Comparison of ENCODE assay signal across 19 mouse cellular contexts in the genomic region with DNA sequence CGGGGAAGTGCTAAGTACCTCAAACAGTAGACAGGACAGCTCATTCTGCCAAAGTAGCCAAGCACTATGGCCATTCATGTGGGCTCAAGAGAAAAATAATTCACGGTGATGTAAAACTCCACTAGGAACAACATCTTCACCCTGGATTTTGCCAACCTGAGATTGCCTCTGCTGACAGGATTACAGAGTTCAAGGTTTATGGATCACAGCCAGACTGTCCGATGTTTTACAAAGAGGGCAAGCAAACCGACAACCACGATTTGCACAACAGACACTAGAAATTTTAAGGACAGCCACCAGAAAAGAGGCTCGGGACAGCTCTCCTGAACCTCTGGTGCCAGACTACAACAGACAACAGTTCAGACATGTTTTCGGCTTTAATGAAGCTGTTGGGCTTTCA.
DNase-seq lines count a peak whose midpoint lies in the region; TF ChIP-seq lines count a peak whose summit lies in the region.
"Had no signal": no experiment of that assay in that cellular context is flagged by ENCODE, and none has a peak within 500 bp of the region (broad histone marks: within the 10 kb centered on the region; RNA-seq: fewer than 3 reads in every experiment).

No protein-coding gene starts in this region.

- no peak for TF ChIP-seq CTCF in kidney, adult 2 months (conservative IDR thresholded peaks at IDR 0.05; ENCODE audit: insufficient read depth, insufficient read length, low read depth, low read length)
- no peak for TF ChIP-seq CTCF in liver, adult 2 months (IDR thresholded peaks at IDR 0.05; ENCODE audit: low read depth, low read length)

- no peaks in the 10 kb centered on the region for H3K79me2 ChIP-seq in liver, adult 2 months (ENCODE audit: control insufficient read depth, insufficient read depth, low read length)

- no peak overlapping the region for H3K4me3 ChIP-seq in kidney, adult 2 months (ENCODE audit: insufficient read depth, low read depth, low read length)
- H3K4me3 ChIP-seq in liver, adult 2 months (ENCODE audit: insufficient read depth, low read depth, low read length) = no peak overlapping the region
- H3K4me3 ChIP-seq: embryonic facial prominence, embryonic 13.5 days; embryonic facial prominence, embryonic 15.5 days; erythroblast, embryonic 14.5 days; forebrain, embryonic 10.5 days; forebrain, embryonic 12.5 days had no signal

- peaks cover 11% of the 10 kb centered on the region; the same call in 1 of the 2 replicates for H3K4me1 ChIP-seq in kidney, adult 2 months (ENCODE audit: control insufficient read depth, insufficient read depth, low read length)
- H3K4me1 ChIP-seq in liver, adult 2 months (ENCODE audit: control insufficient read depth, insufficient read depth, low read length) = peaks cover 22% of the 10 kb centered on the region
- H3K4me1 ChIP-seq: forebrain, embryonic 10.5 days; forebrain, embryonic 12.5 days had no signal

- WGBS in kidney, adult 2 months = 77% methylated on average over 7 of the region's 7 CpGs
- WGBS in liver, adult 2 months = 32% methylated on average over 7 of the region's 7 CpGs

- H3K36me3 ChIP-seq in kidney, adult 2 months (ENCODE audit: control insufficient read depth, insufficient read depth, low read length) = no peaks in the 10 kb centered on the region
- H3K36me3 ChIP-seq in liver, adult 2 months (ENCODE audit: control insufficient read depth, insufficient read depth, low read length) = no peaks in the 10 kb centered on the region
- H3K36me3 ChIP-seq: embryonic facial prominence, embryonic 13.5 days; embryonic facial prominence, embryonic 15.5 days; forebrain, embryonic 10.5 days; forebrain, embryonic 12.5 days had no signal

- TF ChIP-seq POLR2A in kidney, adult 2 months (IDR thresholded peaks at IDR 0.05; ENCODE audit: low read depth, low read length) = no peak
- TF ChIP-seq POLR2A in liver, adult 2 months (IDR thresholded peaks at IDR 0.05; ENCODE audit: extremely low read depth, insufficient read depth, low read length) = no peak

- H3K27me3 ChIP-seq in kidney, adult 2 months (replicated peaks; ENCODE audit: control insufficient read depth, insufficient read depth, low read length) = no peaks in the 10 kb centered on the region
- no peaks in the 10 kb centered on the region for H3K27me3 ChIP-seq in liver, adult 2 months (ENCODE audit: control insufficient read depth, insufficient read depth, low read length)
- H3K27me3 ChIP-seq: embryonic facial prominence, embryonic 13.5 days; embryonic facial prominence, embryonic 15.5 days; forebrain, embryonic 12.5 days had no signal

- H3K27ac ChIP-seq in kidney, adult 2 months (ENCODE audit: insufficient read depth, low read depth, low read length) = no peak overlapping the region
- no peak overlapping the region for H3K27ac ChIP-seq in liver, adult 2 months (replicated peaks; ENCODE audit: insufficient read depth, low read depth, low read length)
- H3K27ac ChIP-seq: embryonic facial prominence, embryonic 13.5 days; embryonic facial prominence, embryonic 15.5 days; forebrain, embryonic 10.5 days; forebrain, embryonic 12.5 days had no signal

- no peak overlapping the region for H3K9ac ChIP-seq in liver, adult 2 months (ENCODE audit: low read depth, low read length)
- H3K9ac ChIP-seq: embryonic facial prominence, embryonic 13.5 days; embryonic facial prominence, embryonic 15.5 days; forebrain, embryonic 12.5 days had no signal

- peak; percentile 54 for DNase-seq in kidney, adult 2 months
- DNase-seq in kidney, postnatal 14 days = no peak
- DNase-seq in liver, adult 2 months (ENCODE audit: extremely low read depth, low read depth, low spot score) = peak; percentile 80
- no peak for DNase-seq in liver
- DNase-seq: adrenal gland, adult 2 months; adrenal gland, postnatal 10 days; adrenal gland, postnatal 25 days; cerebellum, adult 11 months; cerebellum, adult 18-20 months; cerebellum, adult 8-10 months; cerebellum, adult 9-11 months; cerebellum, postnatal 14 days; cerebellum, postnatal 36 days; embryo, embryonic 11 days had no signal

Comparison
In these comparisons a context has a peak if more than half of its experiments do, and no peak if none do; other contexts are left out.
1. DNase-seq: peak in kidney, adult 2 months (single experiment) and liver, adult 2 months (single experiment); none in kidney, postnatal 14 days (single experiment) and liver (single experiment).